Mouse (Mus musculus): Measurements from ENCODE around the gene Map4k3.
"Not testable (repeated sequence)": the region's sequence is repeated elsewhere in the genome, so short reads cannot be mapped to it uniquely, and the experiment has no call there.

Map4k3 gene

GRCm38 (mm10) chr17:80728062-80728858, at the start of gene Map4k3:
Gene Map4k3, minus strand, starts transcription at chr17:80728485.
- DNase-seq (ENCODE audit: low spot score in 2 of 2) = peak; percentile 67 to 69

- DNase-seq (ENCODE audit: low spot score in 2 of 2) = no peak
These were observed 49.3 kb upstream of the Map4k3 start for GRCm38 (mm10) chr17:80777581-80777980.

- DNase-seq (ENCODE audit: low spot score in 2 of 2) = peak in 1 of 2 experiments; percentile 30
These were observed 47.0 kb upstream of the Map4k3 start for GRCm38 (mm10) chr17:80775178-80775788.

- peak in 1 of 2 experiments; percentile 35 for DNase-seq (ENCODE audit: low spot score in 2 of 2)
These were observed 44.5 kb upstream of the Map4k3 start for GRCm38 (mm10) chr17:80772545-80773453.

- no peak for DNase-seq (ENCODE audit: low spot score in 2 of 2)
These were observed 41.8 kb upstream of the Map4k3 start for GRCm38 (mm10) chr17:80770065-80770464.

- DNase-seq (ENCODE audit: low spot score in 2 of 2) = no peak
These were observed 36.9 kb upstream of the Map4k3 start for GRCm38 (mm10) chr17:80765204-80765603.

- no peak for DNase-seq (ENCODE audit: low spot score in 2 of 2)
These were observed 34.9 kb upstream of the Map4k3 start for GRCm38 (mm10) chr17:80763065-80763681.

GRCm38 (mm10) chr17:80762391-80763040, 34.2 kb upstream of the Map4k3 start:
- no peak for DNase-seq (ENCODE audit: low spot score in 2 of 2)

GRCm38 (mm10) chr17:80761191-80761590, 32.9 kb upstream of the Map4k3 start:
- not testable (repeated sequence) for DNase-seq (ENCODE audit: low spot score in 2 of 2)

GRCm38 (mm10) chr17:80760344-80761145, 32.3 kb upstream of the Map4k3 start:
- DNase-seq (ENCODE audit: low spot score in 2 of 2) = peak; percentile 29 to 58

GRCm38 (mm10) chr17:80756043-80756442, 27.8 kb upstream of the Map4k3 start:
- no peak for DNase-seq (ENCODE audit: low spot score in 2 of 2)

GRCm38 (mm10) chr17:80755076-80755871, 27.0 kb upstream of the Map4k3 start:
- DNase-seq (ENCODE audit: low spot score in 2 of 2) = no peak

- DNase-seq (ENCODE audit: low spot score in 2 of 2) = no peak
These were observed 26.3 kb upstream of the Map4k3 start for GRCm38 (mm10) chr17:80754589-80754988.

- DNase-seq (ENCODE audit: low spot score in 2 of 2) = no peak
These were observed 24.2 kb upstream of the Map4k3 start for GRCm38 (mm10) chr17:80752466-80752865.

GRCm38 (mm10) chr17:80739421-80739820, 11.1 kb upstream of the Map4k3 start:
- DNase-seq (ENCODE audit: low spot score in 2 of 2) = no peak

GRCm38 (mm10) chr17:80734700-80735099, 6.4 kb upstream of the Map4k3 start:
- no peak for DNase-seq (ENCODE audit: low spot score in 2 of 2)

- no peak for DNase-seq (ENCODE audit: low spot score in 2 of 2)
These were observed 5.0 kb upstream of the Map4k3 start for GRCm38 (mm10) chr17:80733121-80733800.

GRCm38 (mm10) chr17:80732256-80732655, 4.0 kb upstream of the Map4k3 start:
- DNase-seq (ENCODE audit: low spot score in 2 of 2) = no peak

- DNase-seq (ENCODE audit: low spot score in 2 of 2) = not testable (repeated sequence)
These were observed 2.0 kb upstream of the Map4k3 start for GRCm38 (mm10) chr17:80730283-80730682.

All from right cerebral cortex, postnatal 36 days (tissue).